Mouse (Mus musculus) limb, embryonic 10.5 days (tissue): Measurements from ENCODE around the gene Mphosph6. TPM values are rescaled to one million over a fixed set of nuclear protein-coding genes. Genes with fewer than 3 reads are reported as not detected.

ENCODE experiments used
- DNase-seq: peaks from one replicate; pipeline ENCODE4 v3.0.0-alpha.2; 2017; ENCODE audit warnings: low spot score
- H3K27ac ChIP-seq: fragments of 300-500 bp; sonication (generic); 2 replicates; pipeline ENCODE4 v1.5.1; 2016; ENCODE audit warnings: mild to moderate bottlenecking
- H3K27me3 ChIP-seq: fragments of 300-500 bp; sonication (generic); 2 replicates; pipeline ENCODE4 v1.6.1; 2016; ENCODE audit warnings: low read depth, mild to moderate bottlenecking; ENCODE audit not compliant: poor library complexity, severe bottlenecking
- H3K36me3 ChIP-seq: fragments of 300-500 bp; sonication (generic); 2 replicates; pipeline ENCODE4 v1.6.1; 2016; ENCODE audit warnings: mild to moderate bottlenecking, moderate library complexity
- H3K4me1 ChIP-seq: fragments of 300-500 bp; sonication (generic); 2 replicates; pipeline ENCODE4 v1.6.1; 2016
- H3K4me3 ChIP-seq: fragments of 300-500 bp; sonication (generic); 2 replicates; pipeline ENCODE4 v1.5.1; 2016; ENCODE audit warnings: mild to moderate bottlenecking, moderate library complexity
- H3K9me3 ChIP-seq: fragments of 300-500 bp; sonication (generic); replicated peaks from 2 replicates; pipeline ENCODE4 v1.6.1; 2016; ENCODE audit warnings: mild to moderate bottlenecking
- WGBS: fragments of 180-500 bp; shearing (Covaris S2); methylation state at CpG from one replicate; pipeline ENCODE4 v1.1.7; 2016; 5-methylcytosine and 5-hydroxymethylcytosine counted together
- polyA plus RNA-seq: library from polyadenylated mRNA; unstranded; fragments of >200 nt; fragmentation: Nextera tagmentation; extraction: Ambion mirVana; gene quantifications from 2 replicates; pipeline ENCODE4 v1.2.1, GENCODE M21; 2016

Gene Mphosph6
- polyA plus RNA-seq, 1 experiment from 2014 or later, result 70.4 TPM

DNA sequence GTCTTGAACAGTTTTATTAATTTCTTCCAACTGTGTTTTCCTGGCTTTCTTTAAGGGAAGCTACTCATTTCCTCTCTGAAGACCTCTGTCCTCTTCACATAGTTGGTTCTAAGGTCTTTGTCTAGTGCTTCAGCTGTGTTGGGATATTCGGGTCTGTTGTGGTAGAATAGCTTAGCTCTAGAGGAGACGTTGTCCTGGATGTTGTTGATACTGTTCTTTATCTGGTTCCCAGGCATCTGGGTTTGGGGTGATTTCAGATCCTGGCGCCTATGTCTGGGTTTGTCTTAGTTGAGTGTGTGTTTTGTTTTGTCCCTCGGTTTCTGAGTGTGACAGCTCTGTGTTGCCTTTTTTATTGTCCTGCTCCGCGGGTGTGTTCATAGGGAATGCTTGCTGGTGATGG is 39.0 kb downstream of the Mphosph6 start:
- no peak overlapping the region for H3K4me3 ChIP-seq
- H3K4me1 ChIP-seq, result peaks cover 5% of the 10 kb centered on the region; the same call in 1 of the 2 replicates
- H3K9me3 ChIP-seq, result no peaks in the 10 kb centered on the region
- DNase-seq, result no peak
- 90% methylated on average over 6 of the region's 6 CpGs for WGBS
- no peak overlapping the region for H3K27ac ChIP-seq
- H3K36me3 ChIP-seq, result no peaks in the 10 kb centered on the region
- H3K27me3 ChIP-seq, result no peaks in the 10 kb centered on the region

DNA sequence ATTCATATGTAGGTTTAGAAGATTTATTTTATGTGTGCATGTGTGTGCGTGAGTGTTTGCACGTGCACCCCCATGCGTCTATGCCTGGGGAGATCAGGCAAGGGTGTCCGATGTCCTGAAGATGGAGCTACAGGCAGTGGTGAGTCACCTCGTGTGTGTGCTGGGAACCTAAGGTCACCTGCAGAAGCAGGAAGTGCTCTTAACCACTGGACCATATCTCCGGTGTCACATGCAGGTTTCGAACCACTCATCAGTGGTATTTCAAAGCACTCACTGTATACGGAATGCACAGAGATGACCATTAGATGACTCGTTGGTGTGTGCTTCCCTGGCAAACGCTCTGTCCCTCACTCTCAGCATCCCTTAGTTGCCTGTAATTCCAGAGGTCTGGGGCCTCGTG is 43.8 kb downstream of the Mphosph6 start:
- no peaks in the 10 kb centered on the region for H3K9me3 ChIP-seq
- no peak overlapping the region for H3K4me3 ChIP-seq
- no peak overlapping the region for H3K27ac ChIP-seq
- H3K27me3 ChIP-seq, result no peaks in the 10 kb centered on the region
- no peaks in the 10 kb centered on the region for H3K4me1 ChIP-seq
- no peaks in the 10 kb centered on the region for H3K36me3 ChIP-seq
- no peak for DNase-seq
- 85% methylated on average over 11 of the region's 11 CpGs for WGBS

DNA sequence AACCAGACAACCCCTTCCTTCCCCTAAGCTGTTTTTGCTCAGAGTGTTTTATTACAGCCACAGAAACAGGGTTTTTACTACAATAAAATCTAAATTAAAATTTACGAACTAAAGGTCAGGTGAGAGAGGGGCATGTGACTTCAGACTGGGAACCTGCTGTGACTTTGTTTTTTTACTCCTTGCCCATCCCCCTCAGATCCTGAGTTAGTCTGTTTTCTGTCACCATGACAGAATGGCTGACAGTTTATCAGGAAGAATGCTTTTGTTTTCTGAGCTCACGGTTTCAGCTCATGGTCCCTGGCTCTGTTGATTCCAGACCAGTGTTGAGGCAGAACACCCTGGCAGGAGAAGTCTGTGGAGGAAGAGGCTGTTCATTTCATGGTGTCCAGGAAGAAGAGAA is 52.3 kb downstream of the Mphosph6 start:
- H3K27ac ChIP-seq, result no peak overlapping the region
- H3K36me3 ChIP-seq, result no peaks in the 10 kb centered on the region
- DNase-seq, result no peak
- no peak overlapping the region for H3K4me3 ChIP-seq
- peaks cover 21% of the 10 kb centered on the region; the same call in 1 of the 2 replicates for H3K4me1 ChIP-seq
- no peaks in the 10 kb centered on the region for H3K27me3 ChIP-seq
- 44% methylated on average over 2 of the region's 2 CpGs for WGBS
- H3K9me3 ChIP-seq, result no peaks in the 10 kb centered on the region

DNA sequence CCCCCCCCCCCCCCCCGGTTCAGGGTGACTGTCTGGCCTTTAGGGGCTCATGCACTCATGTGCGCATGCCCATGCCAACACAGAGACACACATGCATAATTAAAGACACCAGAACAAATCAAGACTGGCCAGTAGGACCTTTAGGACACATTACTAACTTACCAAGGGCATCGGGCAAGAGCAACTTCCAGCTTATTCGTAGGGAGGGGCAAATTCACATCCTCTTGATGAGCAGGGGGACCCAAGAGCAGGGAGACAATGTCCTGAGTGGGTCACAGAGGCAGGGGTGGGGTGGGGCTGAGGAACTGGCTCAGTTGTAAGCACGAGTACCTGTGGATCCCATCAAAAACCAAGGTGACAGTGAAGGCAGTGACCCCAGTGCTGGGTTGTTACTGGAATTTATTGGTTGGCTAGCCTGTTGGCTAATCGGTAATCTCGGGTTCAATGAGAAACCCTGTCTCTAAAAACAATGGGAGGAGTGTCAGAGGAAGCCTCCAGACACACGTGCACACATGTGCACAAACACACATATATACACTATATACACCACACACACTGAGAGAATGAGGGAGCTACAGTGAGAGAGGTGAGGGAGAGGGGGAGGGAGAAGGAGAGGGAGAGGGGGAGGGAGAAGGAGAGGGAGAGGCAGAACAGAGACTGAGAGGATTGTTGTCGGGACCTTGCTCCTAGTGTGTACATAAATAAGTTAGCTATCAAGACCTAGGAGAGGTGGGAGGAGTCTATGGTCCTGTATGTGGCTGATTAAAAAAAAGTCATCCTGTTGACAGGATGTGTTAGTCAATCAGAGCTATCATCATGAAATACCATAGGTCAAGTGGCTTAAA is 53.6 kb downstream of the Mphosph6 start:
- no peaks in the 10 kb centered on the region for H3K9me3 ChIP-seq
- H3K4me3 ChIP-seq, result no peak overlapping the region
- no peak overlapping the region for H3K27ac ChIP-seq
- WGBS, result 88% methylated on average over 9 of the region's 9 CpGs
- no peak for DNase-seq
- peaks cover 21% of the 10 kb centered on the region for H3K4me1 ChIP-seq
- H3K36me3 ChIP-seq, result no peaks in the 10 kb centered on the region
- H3K27me3 ChIP-seq, result no peaks in the 10 kb centered on the region

DNA sequence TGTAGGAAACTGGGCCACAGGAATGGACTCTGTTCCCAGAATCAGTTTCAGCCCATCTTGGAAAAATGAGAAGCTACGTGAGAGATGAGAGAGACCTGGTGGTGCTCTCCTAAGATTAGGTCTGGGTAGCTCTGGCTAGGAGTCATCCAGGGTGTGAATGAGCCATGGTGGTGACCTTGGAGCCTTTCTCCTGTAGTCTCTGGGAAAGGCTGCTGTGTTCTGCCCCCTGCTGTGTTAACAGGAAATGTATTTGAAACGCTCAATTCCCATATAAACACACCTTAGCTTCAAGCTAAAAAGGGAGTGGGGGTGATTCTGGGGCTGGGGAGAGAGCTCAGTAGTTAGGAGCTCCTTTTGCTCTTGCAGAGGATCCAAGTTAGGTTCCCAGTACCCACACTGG is 54.3 kb downstream of the Mphosph6 start:
- Histone ChIP-seq H3K27ac (no peak overlapping the region), H3K4me1 (peaks cover 21% of the 10 kb centered on the region), H3K9me3 (no peaks in the 10 kb centered on the region), H3K27me3 (no peaks in the 10 kb centered on the region), H3K4me3 (no peak overlapping the region), H3K36me3 (no peaks in the 10 kb centered on the region)
- no peak for DNase-seq
- WGBS, result 50% methylated on average over 2 of the region's 2 CpGs

DNA sequence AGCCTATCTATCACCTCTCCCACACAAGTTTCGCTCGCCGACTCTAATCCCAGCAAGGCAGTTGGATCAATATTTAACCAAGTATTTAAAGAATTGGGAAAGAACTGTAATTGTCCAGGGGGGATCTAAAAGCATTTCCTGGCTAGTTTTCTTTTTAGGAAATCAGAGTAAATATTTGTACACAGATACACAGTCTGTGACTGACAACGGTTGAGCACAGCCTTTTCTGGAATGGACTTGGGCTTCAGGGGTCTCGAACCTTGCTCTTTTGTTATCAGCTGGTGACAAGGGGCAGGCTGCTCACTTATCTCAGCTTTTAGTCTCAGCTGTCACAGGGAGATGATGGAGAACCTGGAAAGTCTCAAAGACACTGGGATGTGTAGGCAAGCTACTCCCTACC is 55.1 kb downstream of the Mphosph6 start:
- 91% methylated on average over 5 of the region's 5 CpGs for WGBS
- Histone ChIP-seq H3K27me3 (no peaks in the 10 kb centered on the region), H3K36me3 (no peaks in the 10 kb centered on the region), H3K9me3 (no peaks in the 10 kb centered on the region), H3K27ac (no peak overlapping the region), H3K4me3 (no peak overlapping the region), H3K4me1 (peaks cover 21% of the 10 kb centered on the region)
- no peak for DNase-seq

DNA sequence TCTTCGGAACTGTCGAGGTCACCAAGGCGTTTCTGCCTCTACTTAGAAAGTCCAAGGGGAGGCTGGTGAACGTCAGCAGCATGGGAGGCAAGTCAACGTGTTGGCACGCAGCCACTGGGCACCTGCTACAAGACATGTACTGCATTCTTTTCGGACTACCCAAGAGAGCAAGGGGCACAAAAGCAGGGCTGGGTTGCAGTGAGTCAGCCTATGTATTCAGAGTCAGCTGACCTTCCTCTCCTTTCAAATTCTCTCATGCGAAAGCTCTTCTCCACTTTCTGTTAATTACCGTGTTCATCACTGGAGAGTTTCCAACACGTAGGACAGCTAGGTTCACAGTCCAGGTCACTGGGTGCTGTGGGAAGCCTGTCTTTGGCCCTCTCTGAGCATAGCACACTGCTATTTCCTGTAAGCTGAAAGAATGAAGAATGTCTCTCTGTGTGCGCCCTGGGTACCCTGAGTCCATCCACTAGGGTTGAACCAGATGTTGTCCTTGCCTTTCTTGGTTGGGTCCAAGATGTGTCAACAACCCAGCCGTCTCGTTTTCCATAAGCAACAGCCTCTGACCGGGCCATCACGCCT is 59.2 kb downstream of the Mphosph6 start:
- H3K27ac ChIP-seq, result no peak overlapping the region
- no peak overlapping the region for H3K4me3 ChIP-seq
- 92% methylated on average over 15 of the region's 15 CpGs for WGBS
- no peaks in the 10 kb centered on the region for H3K36me3 ChIP-seq
- peaks cover 5% of the 10 kb centered on the region for H3K4me1 ChIP-seq
- no peaks in the 10 kb centered on the region for H3K9me3 ChIP-seq
- no peak for DNase-seq
- H3K27me3 ChIP-seq, result no peaks in the 10 kb centered on the region

Other genes starting within 250 kb of the Mphosph6 start
- 0.64 and 0.78 TPM in 2 replicates for gene Sdr42e1, start 128.3 kb downstream of the Mphosph6 start, polyA plus RNA-seq
- not detected in 2 replicates for gene Hsd17b2, start 100.0 kb downstream of the Mphosph6 start, polyA plus RNA-seq